8 mouse cellular contexts compared by ENCODE assay signal in the genomic region with DNA sequence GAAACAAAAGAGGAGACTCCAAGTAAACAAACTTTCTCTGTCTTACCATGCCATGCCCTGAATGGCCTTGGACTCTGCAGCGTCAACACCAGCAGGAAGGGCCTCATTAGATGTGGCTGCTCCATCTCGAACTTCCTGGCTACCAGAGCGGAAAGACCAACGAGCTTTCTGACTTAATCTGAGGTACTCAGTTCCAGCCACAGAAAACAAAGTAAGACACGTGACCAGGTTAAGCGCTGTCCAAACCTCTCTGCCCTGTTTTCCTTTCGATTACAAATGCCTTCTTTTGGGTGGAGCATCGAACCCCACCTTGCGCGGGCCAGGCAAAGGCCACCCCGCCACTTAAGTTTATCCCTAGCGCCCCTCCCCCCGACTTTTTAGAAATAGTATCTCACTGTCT. TPM values are rescaled to one million over a fixed set of nuclear protein-coding genes. Genes with fewer than 3 reads are reported as not detected.
DNase-seq lines count a peak whose midpoint lies in the region; ATAC-seq and TF ChIP-seq lines count a peak whose summit lies in the region.

No protein-coding gene starts in this region.

- H3K36me3 ChIP-seq in forebrain, embryonic 16.5 days (ENCODE audit: control insufficient read depth, insufficient read depth) = no peaks in the 10 kb centered on the region
- H3K36me3 ChIP-seq in intestine, embryonic 14.5 days (ENCODE audit: control insufficient read depth, insufficient read depth, low read length) = no peaks in the 10 kb centered on the region
- no peaks in the 10 kb centered on the region for H3K36me3 ChIP-seq in liver, postnatal 0 days (replicated peaks; ENCODE audit: insufficient read depth, low read length)
- no peaks in the 10 kb centered on the region for H3K36me3 ChIP-seq in neural tube, embryonic 15.5 days

- H3K9me3 ChIP-seq in forebrain, embryonic 16.5 days (ENCODE audit: control insufficient read depth, low read length) = no peaks in the 10 kb centered on the region
- no peaks in the 10 kb centered on the region for H3K9me3 ChIP-seq in intestine, embryonic 14.5 days (ENCODE audit: control insufficient read depth, low read length)
- no peaks in the 10 kb centered on the region for H3K9me3 ChIP-seq in liver, postnatal 0 days (ENCODE audit: low read length)
- no peaks in the 10 kb centered on the region for H3K9me3 ChIP-seq in neural tube, embryonic 15.5 days (replicated peaks)

- 9% methylated on average over 13 of the region's 13 CpGs for WGBS in forebrain, embryonic 16.5 days
- 19% methylated on average over 13 of the region's 13 CpGs for WGBS in intestine, embryonic 14.5 days
- 1% methylated on average over 13 of the region's 13 CpGs for WGBS in liver, postnatal 0 days (ENCODE audit: insufficient replicate concordance)
- 30% methylated on average over 13 of the region's 13 CpGs for WGBS in neural tube, embryonic 15.5 days

- TF ChIP-seq EP300 in liver, postnatal 0 days (IDR thresholded peaks at IDR 0.05; ENCODE audit: low read depth) = no peak

- H3K27ac ChIP-seq in forebrain, embryonic 16.5 days (ENCODE audit: low read length) = no peak overlapping the region
- no peak overlapping the region for H3K27ac ChIP-seq in intestine, embryonic 14.5 days (ENCODE audit: low read depth)
- H3K27ac ChIP-seq in liver, postnatal 0 days (ENCODE audit: low read depth) = no peak overlapping the region; the same call in 1 of the 2 replicates
- no peak overlapping the region for H3K27ac ChIP-seq in neural tube, embryonic 15.5 days (replicated peaks)

- ATAC-seq in forebrain, embryonic 16.5 days = no peak
- no peak; the same call in 1 of the 2 replicates for ATAC-seq in intestine, embryonic 14.5 days (replicated peaks; ENCODE audit: low FRiP score, low TSS enrichment, low read depth)
- ATAC-seq in liver, postnatal 0 days = peak; percentile 72
- no peak for ATAC-seq in neural tube, embryonic 15.5 days (ENCODE audit: low FRiP score)

- DNase-seq in ZHBTc4 (ENCODE audit: low read depth, low spot score) = peak; percentile 72
- DNase-seq in intestine, embryonic 14.5 days (ENCODE audit: low spot score) = peak; percentile 52
- DNase-seq in liver, postnatal 0 days = peak; percentile 20
- no peak for DNase-seq in frontal cortex, postnatal 36 days (ENCODE audit: low spot score in 2 of 2)
- DNase-seq in frontal cortex, adult 2 months (ENCODE audit: extremely low spot score in 1 of 2, low spot score in 1 of 2) = no peak
- no peak for DNase-seq in thymus, postnatal 10 days (ENCODE audit: low spot score in 2 of 2)

- H3K27me3 ChIP-seq in forebrain, embryonic 16.5 days (replicated peaks; ENCODE audit: control insufficient read depth, insufficient read depth, low read length) = no peaks in the 10 kb centered on the region; the same call in 1 of the 2 replicates
- no peaks in the 10 kb centered on the region for H3K27me3 ChIP-seq in intestine, embryonic 14.5 days (replicated peaks; ENCODE audit: control insufficient read depth, insufficient read depth, low read length)
- H3K27me3 ChIP-seq in liver, postnatal 0 days (ENCODE audit: insufficient read depth, low read length) = no peaks in the 10 kb centered on the region
- no peaks in the 10 kb centered on the region for H3K27me3 ChIP-seq in neural tube, embryonic 15.5 days (replicated peaks)

- H3K4me2 ChIP-seq in forebrain, embryonic 16.5 days (ENCODE audit: low read length) = 0 out of 2 replicates have a peak overlapping the region, but pooled peaks have one; percentile 7
- peak overlapping the region; percentile 35 for H3K4me2 ChIP-seq in intestine, embryonic 14.5 days (ENCODE audit: low read length)
- peak overlapping the region; percentile 49 for H3K4me2 ChIP-seq in liver, postnatal 0 days (ENCODE audit: low read depth, low read length)
- peak overlapping the region; percentile 17; the same call in 1 of the 2 replicates for H3K4me2 ChIP-seq in neural tube, embryonic 15.5 days

- H3K4me1 ChIP-seq in forebrain, embryonic 16.5 days (replicated peaks; ENCODE audit: control insufficient read depth, insufficient read depth, low read length) = 0 out of 2 replicates have a peak, but pooled peaks cover 4% of the 10 kb centered on the region
- peaks cover 5% of the 10 kb centered on the region; the same call in 1 of the 2 replicates for H3K4me1 ChIP-seq in intestine, embryonic 14.5 days (replicated peaks; ENCODE audit: control insufficient read depth, insufficient read depth, low read length)
- peaks cover 4% of the 10 kb centered on the region; the same call in 1 of the 2 replicates for H3K4me1 ChIP-seq in liver, postnatal 0 days (ENCODE audit: insufficient read depth)
- H3K4me1 ChIP-seq in neural tube, embryonic 15.5 days = no peaks in the 10 kb centered on the region

- TF ChIP-seq CTCF in liver, postnatal 0 days (IDR thresholded peaks at IDR 0.05; ENCODE audit: low read depth) = no peak

- H3K9ac ChIP-seq in forebrain, embryonic 16.5 days (replicated peaks; ENCODE audit: low read depth, low read length) = no peak overlapping the region
- H3K9ac ChIP-seq in intestine, embryonic 14.5 days (ENCODE audit: low read length) = no peak overlapping the region
- no peak overlapping the region for H3K9ac ChIP-seq in liver, postnatal 0 days (replicated peaks)
- no peak overlapping the region for H3K9ac ChIP-seq in neural tube, embryonic 15.5 days (replicated peaks)

- H3K4me3 ChIP-seq in forebrain, embryonic 16.5 days (replicated peaks; ENCODE audit: low read length) = no peak overlapping the region
- no peak overlapping the region; the same call in 1 of the 2 replicates for H3K4me3 ChIP-seq in intestine, embryonic 14.5 days (ENCODE audit: low read depth, low read length)
- H3K4me3 ChIP-seq in liver, postnatal 0 days (ENCODE audit: low read depth, low read length) = peak overlapping the region; percentile 17
- H3K4me3 ChIP-seq in neural tube, embryonic 15.5 days (replicated peaks) = no peak overlapping the region

RNA-seq across cellular contexts. Expression of a gene that starts 10.1 kb away (rescaled TPM):
- 269 and 295 TPM in 2 replicates for polyA plus RNA-seq in forebrain, embryonic 16.5 days (2015; fragmentation: Nextera tagmentation; extraction: Ambion mirVana)
- 52.9 and 53.3 TPM in 2 replicates for polyA plus RNA-seq in intestine, embryonic 14.5 days (2014; fragmentation: Nextera tagmentation; extraction: Ambion mirVana)
- 4.0 and 4.4 TPM in 2 replicates for polyA plus RNA-seq in liver, postnatal 0 days (2015; fragmentation: Nextera tagmentation; extraction: Ambion mirVana)
- polyA plus RNA-seq in neural tube, embryonic 15.5 days (2015; fragmentation: Nextera tagmentation; extraction: Ambion mirVana) = 135 and 147 TPM in 2 replicates
- polyA plus RNA-seq in frontal cortex, adult 2 months (2012; rRNA removed) = 98.4 and 102 TPM in 2 replicates

Comparison
In these comparisons a context has a peak if more than half of its experiments do, and no peak if none do; other contexts are left out.
1. DNase-seq: peak in ZHBTc4 (single experiment), intestine, embryonic 14.5 days (single experiment) and liver, postnatal 0 days (single experiment); none in frontal cortex, postnatal 36 days (0 of 2), frontal cortex, adult 2 months (0 of 2) and thymus, postnatal 10 days (0 of 2).
2. Peak in every context shown above with its lines, with median percentiles within 50 percentile points of each other: H3K4me2 ChIP-seq.